Mouse (Mus musculus): ENCODE measurements around the gene Arhgap10. TPM values are rescaled to one million over a fixed set of nuclear protein-coding genes. Genes with fewer than 3 reads are reported as not detected.

Arhgap10 gene
- polyA plus RNA-seq, 1 experiment from 2014 or later, result 26.1 TPM

GRCm38 (mm10) chr8:77428420-77428819 is 89.3 kb downstream of the Arhgap10 start:
- WGBS, result 69% methylated on average over 4 of the region's 4 CpGs
- H3K36me3 ChIP-seq (replicated peaks), result peaks cover 9% of the 10 kb centered on the region
- H3K9me3 ChIP-seq, result no peaks in the 10 kb centered on the region
- no peak overlapping the region for H3K27ac ChIP-seq (replicated peaks)
- H3K4me3 ChIP-seq, result no peak overlapping the region
- no peak for DNase-seq (ENCODE audit: low spot score)
- no peaks in the 10 kb centered on the region for H3K27me3 ChIP-seq (replicated peaks; ENCODE audit: low read depth, poor library complexity, severe bottlenecking)
- H3K4me1 ChIP-seq, result peaks cover 26% of the 10 kb centered on the region

- H3K27ac ChIP-seq (replicated peaks), result no peak overlapping the region
- no peak overlapping the region for H3K4me3 ChIP-seq
- H3K9me3 ChIP-seq, result no peaks in the 10 kb centered on the region
- 77% methylated on average over 6 of the region's 6 CpGs for WGBS
- H3K27me3 ChIP-seq (replicated peaks; ENCODE audit: low read depth, poor library complexity, severe bottlenecking), result no peaks in the 10 kb centered on the region
- no peak for DNase-seq (ENCODE audit: low spot score)
- H3K4me1 ChIP-seq, result peaks cover 22% of the 10 kb centered on the region
- peaks cover 13% of the 10 kb centered on the region for H3K36me3 ChIP-seq (replicated peaks)
These were observed 89.7 kb downstream of the Arhgap10 start for GRCm38 (mm10) chr8:77428015-77428414.

- H3K27me3 ChIP-seq (replicated peaks; ENCODE audit: low read depth, poor library complexity, severe bottlenecking), result no peaks in the 10 kb centered on the region
- H3K27ac ChIP-seq (replicated peaks), result no peak overlapping the region
- no peaks in the 10 kb centered on the region for H3K9me3 ChIP-seq
- peaks cover 18% of the 10 kb centered on the region for H3K36me3 ChIP-seq (replicated peaks)
- no peak for DNase-seq (ENCODE audit: low spot score)
- 89% methylated on average over 9 of the region's 9 CpGs for WGBS
- H3K4me3 ChIP-seq, result no peak overlapping the region
- H3K4me1 ChIP-seq, result peaks cover 17% of the 10 kb centered on the region
These were observed 90.3 kb downstream of the Arhgap10 start for GRCm38 (mm10) chr8:77427438-77427837.

- H3K9me3 ChIP-seq, result no peaks in the 10 kb centered on the region
These were observed 93.9 kb downstream of the Arhgap10 start for GRCm38 (mm10) chr8:77423850-77424249.

GRCm38 (mm10) chr8:77422632-77423252 is 95.0 kb downstream of the Arhgap10 start:
- Histone ChIP-seq H3K36me3 (replicated peaks) (peaks cover 32% of the 10 kb centered on the region; the same call in 1 of the 2 replicates), H3K4me1 (peaks cover 7% of the 10 kb centered on the region), H3K27ac (replicated peaks) (no peak overlapping the region), H3K4me3 (no peak overlapping the region), H3K9me3 (no peaks in the 10 kb centered on the region), H3K27me3 (replicated peaks; ENCODE audit: low read depth, poor library complexity, severe bottlenecking) (no peaks in the 10 kb centered on the region)
- WGBS, result 91% methylated on average over 15 of the region's 15 CpGs
- DNase-seq (ENCODE audit: low spot score), result no peak

More at GRCm38 (mm10) chr8:77423850-77424249, 93.9 kb downstream of the Arhgap10 start:
- H3K27ac ChIP-seq (replicated peaks), result no peak overlapping the region
- DNase-seq (ENCODE audit: low spot score), result no peak
- WGBS, result 83% methylated on average over 4 of the region's 6 CpGs
- no peak overlapping the region for H3K4me3 ChIP-seq
- H3K27me3 ChIP-seq (replicated peaks; ENCODE audit: low read depth, poor library complexity, severe bottlenecking), result no peaks in the 10 kb centered on the region
- H3K4me1 ChIP-seq, result peaks cover 7% of the 10 kb centered on the region
- H3K36me3 ChIP-seq (replicated peaks), result peaks cover 29% of the 10 kb centered on the region; the same call in 1 of the 2 replicates

- H3K9me3 ChIP-seq, result no peaks in the 10 kb centered on the region
- DNase-seq (ENCODE audit: low spot score), result no peak
- H3K36me3 ChIP-seq (replicated peaks), result peaks cover 32% of the 10 kb centered on the region; the same call in 1 of the 2 replicates
- WGBS, result 92% methylated on average over 13 of the region's 13 CpGs
- no peak overlapping the region for H3K4me3 ChIP-seq
- H3K27me3 ChIP-seq (replicated peaks; ENCODE audit: low read depth, poor library complexity, severe bottlenecking), result no peaks in the 10 kb centered on the region
- no peak overlapping the region for H3K27ac ChIP-seq (replicated peaks)
- peaks cover 6% of the 10 kb centered on the region for H3K4me1 ChIP-seq
These were observed 96.2 kb downstream of the Arhgap10 start for GRCm38 (mm10) chr8:77421596-77421995.

GRCm38 (mm10) chr8:77419731-77420130 is 98.0 kb downstream of the Arhgap10 start:
- Histone ChIP-seq H3K27ac (replicated peaks) (no peak overlapping the region), H3K4me1 (peaks cover 11% of the 10 kb centered on the region), H3K27me3 (replicated peaks; ENCODE audit: low read depth, poor library complexity, severe bottlenecking) (no peaks in the 10 kb centered on the region), H3K4me3 (no peak overlapping the region), H3K9me3 (no peaks in the 10 kb centered on the region), H3K36me3 (replicated peaks) (peaks cover 33% of the 10 kb centered on the region; the same call in 1 of the 2 replicates)
- peak; percentile 64 for DNase-seq (ENCODE audit: low spot score)
- 42% methylated on average over 4 of the region's 4 CpGs for WGBS

- Histone ChIP-seq H3K4me3 (no peak overlapping the region), H3K27ac (replicated peaks) (no peak overlapping the region), H3K27me3 (replicated peaks; ENCODE audit: low read depth, poor library complexity, severe bottlenecking) (no peaks in the 10 kb centered on the region), H3K36me3 (replicated peaks) (peaks cover 39% of the 10 kb centered on the region), H3K4me1 (peaks cover 11% of the 10 kb centered on the region), H3K9me3 (no peaks in the 10 kb centered on the region)
- peak; percentile 27 for DNase-seq (ENCODE audit: low spot score)
- WGBS, result 16% methylated on average over 5 of the region's 5 CpGs
These were observed 101.0 kb downstream of the Arhgap10 start for GRCm38 (mm10) chr8:77416738-77417137.

- DNase-seq (ENCODE audit: low spot score), result no peak
These were observed 101.7 kb downstream of the Arhgap10 start for GRCm38 (mm10) chr8:77416034-77416433.

GRCm38 (mm10) chr8:77411262-77411661 is 106.5 kb downstream of the Arhgap10 start:
- H3K27me3 ChIP-seq (replicated peaks; ENCODE audit: low read depth, poor library complexity, severe bottlenecking), result no peaks in the 10 kb centered on the region
- WGBS, result 96% methylated on average over 15 of the region's 15 CpGs
- H3K36me3 ChIP-seq (replicated peaks), result peaks cover 68% of the 10 kb centered on the region

More at GRCm38 (mm10) chr8:77416034-77416433, 101.7 kb downstream of the Arhgap10 start:
- H3K36me3 ChIP-seq (replicated peaks), result peaks cover 46% of the 10 kb centered on the region
- no peak overlapping the region for H3K27ac ChIP-seq (replicated peaks)
- 69% methylated on average over 5 of the region's 5 CpGs for WGBS
- H3K27me3 ChIP-seq (replicated peaks; ENCODE audit: low read depth, poor library complexity, severe bottlenecking), result no peaks in the 10 kb centered on the region
- no peaks in the 10 kb centered on the region for H3K9me3 ChIP-seq
- H3K4me3 ChIP-seq, result no peak overlapping the region
- peaks cover 11% of the 10 kb centered on the region for H3K4me1 ChIP-seq

GRCm38 (mm10) chr8:77410394-77410793 is 107.4 kb downstream of the Arhgap10 start:
- H3K27ac ChIP-seq (replicated peaks), result no peak overlapping the region
- H3K4me3 ChIP-seq, result no peak overlapping the region
- WGBS, result 84% methylated on average over 9 of the region's 9 CpGs
- peaks cover 75% of the 10 kb centered on the region for H3K36me3 ChIP-seq (replicated peaks)
- no peak for DNase-seq (ENCODE audit: low spot score)
- H3K27me3 ChIP-seq (replicated peaks; ENCODE audit: low read depth, poor library complexity, severe bottlenecking), result no peaks in the 10 kb centered on the region
- H3K9me3 ChIP-seq, result no peaks in the 10 kb centered on the region
- no peaks in the 10 kb centered on the region for H3K4me1 ChIP-seq

More at GRCm38 (mm10) chr8:77411262-77411661, 106.5 kb downstream of the Arhgap10 start:
- Histone ChIP-seq H3K9me3 (no peaks in the 10 kb centered on the region), H3K27ac (replicated peaks) (no peak overlapping the region), H3K4me3 (no peak overlapping the region), H3K4me1 (peaks cover 2% of the 10 kb centered on the region)
- DNase-seq (ENCODE audit: low spot score), result no peak

- H3K4me1 ChIP-seq, result no peaks in the 10 kb centered on the region
- H3K27ac ChIP-seq (replicated peaks), result no peak overlapping the region
- peaks cover 72% of the 10 kb centered on the region for H3K36me3 ChIP-seq (replicated peaks)
- H3K27me3 ChIP-seq (replicated peaks; ENCODE audit: low read depth, poor library complexity, severe bottlenecking), result no peaks in the 10 kb centered on the region
- no peak for DNase-seq (ENCODE audit: low spot score)
- H3K4me3 ChIP-seq, result no peak overlapping the region
- WGBS, result 93% methylated on average over 19 of the region's 19 CpGs
- H3K9me3 ChIP-seq, result no peaks in the 10 kb centered on the region
These were observed 109.1 kb downstream of the Arhgap10 start for GRCm38 (mm10) chr8:77408527-77409215.

- Histone ChIP-seq H3K27me3 (replicated peaks; ENCODE audit: low read depth, poor library complexity, severe bottlenecking) (no peaks in the 10 kb centered on the region), H3K27ac (replicated peaks) (no peak overlapping the region), H3K36me3 (replicated peaks) (peaks cover 63% of the 10 kb centered on the region), H3K9me3 (no peaks in the 10 kb centered on the region), H3K4me3 (no peak overlapping the region), H3K4me1 (no peaks in the 10 kb centered on the region)
- 80% methylated on average over 13 of the region's 13 CpGs for WGBS
- DNase-seq (ENCODE audit: low spot score), result no peak
These were observed 110.9 kb downstream of the Arhgap10 start for GRCm38 (mm10) chr8:77406846-77407245.
